Mouse (Mus musculus) liver, adult 2 months (tissue): Measurements from ENCODE around the gene Tmem212.

Source experiments
- CTCF ChIP-seq: fragments of 200-500 bp; IDR thresholded peaks from 2 replicates; pipeline ENCODE4 v1.5.1; 2011; ENCODE audit warnings: low read depth, low read length, control low read depth
- POLR2A ChIP-seq: fragments of 200-500 bp; IDR thresholded peaks from 2 replicates; pipeline ENCODE4 v1.6.1; 2011; ENCODE audit warnings: low read length, control low read depth; ENCODE audit not compliant: insufficient read depth; ENCODE audit errors: extremely low read depth

DNA sequence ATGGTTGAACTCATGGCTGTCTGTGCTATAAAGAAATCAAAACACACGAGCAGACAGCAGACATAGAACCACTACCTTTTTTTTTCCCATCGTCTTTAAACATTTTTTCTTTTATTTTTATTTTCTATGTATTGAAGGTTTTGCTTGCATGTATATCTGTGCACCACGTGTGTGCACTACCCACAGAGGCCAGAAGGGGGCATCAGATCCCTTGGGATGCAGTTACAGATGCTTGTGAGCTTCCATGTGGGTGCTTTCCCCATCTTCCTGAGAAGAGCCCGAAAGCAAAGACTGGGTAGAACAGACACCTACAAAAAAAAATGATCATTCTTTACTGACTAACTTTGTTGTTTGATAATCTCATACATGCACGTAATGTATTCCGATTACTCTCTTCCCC is 5.7 kb upstream of the Tmem212 start:
- TF ChIP-seq POLR2A (no peak), CTCF (peak; percentile 51)
